Mouse (Mus musculus) R1 (cell line): ENCODE measurements around the gene Fnip2.

ENCODE experiments used
- DNase-seq: peaks from one replicate; pipeline ENCODE4 v3.0.0-alpha.2; 2018; ENCODE audit warnings: low read depth, low spot score

Gene Fnip2

DNA sequence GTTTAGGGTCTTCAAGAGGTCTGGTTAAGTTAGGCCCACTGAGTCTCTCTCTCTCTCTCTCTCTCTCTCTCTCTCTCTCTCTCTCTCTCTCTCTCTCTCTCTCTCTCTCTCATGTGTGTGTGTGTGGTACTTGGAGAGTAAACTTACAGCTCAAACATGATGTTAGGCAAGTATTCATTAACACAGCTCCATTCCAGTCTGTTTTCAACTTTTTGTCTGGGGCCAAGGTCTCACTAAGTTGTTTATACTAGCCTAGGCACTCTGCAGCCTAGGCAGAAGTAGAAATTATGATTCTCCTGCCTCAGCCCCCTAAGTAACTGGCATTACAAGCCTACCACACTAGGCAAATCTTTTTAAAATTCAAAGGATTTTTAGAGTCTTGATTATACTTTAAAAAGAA is 151.7 kb downstream of the Fnip2 start:
- no peak for DNase-seq

DNA sequence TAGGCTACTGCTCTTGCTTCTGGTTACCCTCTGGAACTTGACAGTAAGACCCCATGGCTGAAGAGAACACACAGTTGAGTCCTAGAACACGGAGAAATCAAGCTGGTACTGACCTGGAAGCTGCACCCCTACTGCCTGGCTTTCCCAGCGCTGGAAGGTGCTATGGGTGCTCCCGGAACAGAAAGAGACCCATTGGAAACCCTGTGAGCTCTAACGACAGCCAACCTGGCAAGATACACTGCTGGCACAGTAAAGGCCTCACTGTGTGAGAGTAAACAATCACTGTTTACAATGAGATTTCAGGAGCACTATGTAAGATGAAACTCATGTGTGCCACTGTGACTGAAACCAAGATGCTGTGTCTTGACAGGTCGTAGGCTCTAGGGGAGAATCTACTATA is 152.5 kb downstream of the Fnip2 start:
- no peak for DNase-seq

- no peak for DNase-seq
These were observed 154.1 kb downstream of the Fnip2 start for GRCm38 (mm10) chr3:79413492-79413891.

- no peak for DNase-seq
These were observed 155.9 kb downstream of the Fnip2 start for GRCm38 (mm10) chr3:79411666-79412065.

GRCm38 (mm10) chr3:79410629-79410995 is 157.0 kb downstream of the Fnip2 start:
- DNase-seq: no peak

DNA sequence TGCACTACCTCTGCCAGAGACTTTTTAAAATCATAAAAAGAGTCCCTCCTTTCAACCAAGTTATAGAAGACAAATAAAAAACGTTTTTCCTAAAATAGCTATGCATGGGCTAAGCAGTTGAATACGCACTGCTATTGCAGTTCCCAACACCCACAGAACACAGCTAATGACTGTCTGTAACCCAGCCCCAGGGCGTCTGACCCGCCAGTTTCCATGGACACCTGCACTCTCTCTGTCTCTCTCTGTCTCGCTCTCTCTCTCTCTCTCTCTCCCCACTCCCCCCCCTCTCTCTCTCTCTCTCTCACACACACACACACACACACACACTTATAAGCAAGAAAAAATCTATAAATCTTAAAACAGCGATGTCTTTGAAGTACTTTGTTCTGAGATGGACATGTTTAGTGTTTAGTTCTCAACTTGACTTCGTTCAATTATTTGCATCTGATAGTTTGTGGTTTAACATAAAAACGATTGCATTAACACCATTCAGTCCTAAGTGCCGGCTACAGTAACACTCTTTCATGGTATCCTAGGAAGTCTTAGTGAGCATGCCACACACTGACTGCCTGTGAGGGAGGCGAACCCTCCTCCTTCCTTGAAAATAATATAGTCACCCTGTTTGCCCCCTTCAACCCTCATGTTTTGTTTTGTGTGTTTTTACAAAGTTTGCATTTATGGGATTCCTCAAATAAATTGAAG is 157.5 kb downstream of the Fnip2 start:
- DNase-seq: no peak

DNA sequence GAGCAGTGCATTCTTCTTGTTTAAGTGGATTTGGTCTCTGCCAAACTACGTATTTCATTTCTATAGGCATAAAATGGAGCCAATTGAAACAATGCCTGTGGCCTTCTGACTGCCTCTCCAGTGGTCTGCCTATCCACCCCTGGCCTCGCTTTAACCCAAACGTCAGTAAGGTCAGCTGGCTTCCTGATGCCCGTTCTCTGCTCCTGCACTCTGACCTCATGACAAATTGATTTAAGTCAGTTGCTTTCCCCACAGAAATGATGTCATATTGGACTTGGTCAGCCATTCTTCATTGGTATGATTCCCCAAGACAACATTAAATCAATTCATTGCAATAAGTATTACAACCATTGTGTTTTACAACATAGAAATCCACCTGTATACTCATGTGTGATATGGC is 159.1 kb downstream of the Fnip2 start:
- DNase-seq: no peak
